Mouse (Mus musculus) limb, embryonic 10.5 days (tissue): ENCODE measurements around the gene Clec14a. TPM values are rescaled to one million over a fixed set of nuclear protein-coding genes. Genes with fewer than 3 reads are reported as not detected.

ENCODE experiments used
- DNase-seq: peaks from one replicate; pipeline ENCODE4 v3.0.0-alpha.2; 2017; ENCODE audit warnings: low spot score
- H3K27ac ChIP-seq: fragments of 300-500 bp; sonication (generic); 2 replicates; pipeline ENCODE4 v1.5.1; 2016; ENCODE audit warnings: mild to moderate bottlenecking
- H3K27me3 ChIP-seq: fragments of 300-500 bp; sonication (generic); 2 replicates; pipeline ENCODE4 v1.6.1; 2016; ENCODE audit warnings: low read depth, mild to moderate bottlenecking; ENCODE audit not compliant: poor library complexity, severe bottlenecking
- H3K36me3 ChIP-seq: fragments of 300-500 bp; sonication (generic); 2 replicates; pipeline ENCODE4 v1.6.1; 2016; ENCODE audit warnings: mild to moderate bottlenecking, moderate library complexity
- H3K4me1 ChIP-seq: fragments of 300-500 bp; sonication (generic); 2 replicates; pipeline ENCODE4 v1.6.1; 2016
- H3K4me3 ChIP-seq: fragments of 300-500 bp; sonication (generic); 2 replicates; pipeline ENCODE4 v1.5.1; 2016; ENCODE audit warnings: mild to moderate bottlenecking, moderate library complexity
- H3K9me3 ChIP-seq: fragments of 300-500 bp; sonication (generic); replicated peaks from 2 replicates; pipeline ENCODE4 v1.6.1; 2016; ENCODE audit warnings: mild to moderate bottlenecking
- WGBS: fragments of 180-500 bp; shearing (Covaris S2); methylation state at CpG from one replicate; pipeline ENCODE4 v1.1.7; 2016; 5-methylcytosine and 5-hydroxymethylcytosine counted together
- polyA plus RNA-seq: library from polyadenylated mRNA; unstranded; fragments of >200 nt; fragmentation: Nextera tagmentation; extraction: Ambion mirVana; gene quantifications from 2 replicates; pipeline ENCODE4 v1.2.1, GENCODE M21; 2016

The Clec14a gene
- polyA plus RNA-seq, 1 experiment from 2014 or later = 6.0 TPM

DNA sequence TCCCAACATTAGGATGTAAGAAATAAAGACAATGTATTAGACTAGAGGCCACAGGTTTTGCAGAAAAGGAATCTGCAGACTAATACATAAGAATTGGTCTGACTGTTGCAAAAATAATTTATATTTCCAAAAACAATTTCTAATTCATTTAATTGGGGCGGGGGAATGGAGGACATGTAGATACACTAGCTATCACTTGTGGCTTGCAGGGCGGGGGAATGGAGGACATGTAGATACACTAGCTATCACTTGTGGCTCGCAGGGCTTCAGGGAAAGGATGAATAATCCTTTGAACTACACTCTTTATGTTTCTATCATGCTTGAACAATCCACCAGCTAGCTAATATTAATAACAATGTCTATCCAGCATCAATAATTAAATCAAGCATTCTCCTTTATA lies 50.0 kb downstream of the Clec14a start:
- Histone ChIP-seq H3K9me3 (no peaks in the 10 kb centered on the region), H3K4me1 (peaks cover 20% of the 10 kb centered on the region), H3K27me3 (peaks cover 10% of the 10 kb centered on the region; the same call in 1 of the 2 replicates), H3K4me3 (no peak overlapping the region), H3K27ac (no peak overlapping the region), H3K36me3 (no peaks in the 10 kb centered on the region)
- 94% methylated on average over 3 of the region's 3 CpGs for WGBS
- no peak for DNase-seq

- peaks cover 36% of the 10 kb centered on the region for H3K27me3 ChIP-seq
- no peak overlapping the region for H3K27ac ChIP-seq
- DNase-seq = no peak
- WGBS = 47% methylated on average over 2 of the region's 2 CpGs
- no peak overlapping the region for H3K4me3 ChIP-seq
- H3K4me1 ChIP-seq = peaks cover 49% of the 10 kb centered on the region
- no peaks in the 10 kb centered on the region for H3K36me3 ChIP-seq
- H3K9me3 ChIP-seq = no peaks in the 10 kb centered on the region
These were observed 52.9 kb downstream of the Clec14a start for GRCm38 (mm10) chr12:58216218-58216617.

Other genes with a start within 250 kb of the Clec14a start
- gene Sstr1, start 57.5 kb downstream of the Clec14a start, polyA plus RNA-seq = 0.14 and 0.56 TPM in 2 replicates